Mouse (Mus musculus): ENCODE results near the gene Adamtsl5.

- TF ChIP-seq CTCF (conservative IDR thresholded peaks at IDR 0.05; ENCODE audit: insufficient read depth, insufficient read length, low read depth, low read length) (no peak), POLR2A (IDR thresholded peaks at IDR 0.05; ENCODE audit: low read depth, low read length) (no peak)
Observed at GRCm38 (mm10) chr10:80321014-80321669, 27.1 kb downstream of the Adamtsl5 start.

Measured in kidney, adult 2 months (tissue).